Mouse (Mus musculus) adipocyte (in vitro differentiated cells): ENCODE measurements around the gene Ambp.

Source experiments
- DNase-seq: peaks from one replicate; pipeline ENCODE4 v3.0.0-alpha.2; 2016; ENCODE audit warnings: low spot score

The Ambp gene

DNA sequence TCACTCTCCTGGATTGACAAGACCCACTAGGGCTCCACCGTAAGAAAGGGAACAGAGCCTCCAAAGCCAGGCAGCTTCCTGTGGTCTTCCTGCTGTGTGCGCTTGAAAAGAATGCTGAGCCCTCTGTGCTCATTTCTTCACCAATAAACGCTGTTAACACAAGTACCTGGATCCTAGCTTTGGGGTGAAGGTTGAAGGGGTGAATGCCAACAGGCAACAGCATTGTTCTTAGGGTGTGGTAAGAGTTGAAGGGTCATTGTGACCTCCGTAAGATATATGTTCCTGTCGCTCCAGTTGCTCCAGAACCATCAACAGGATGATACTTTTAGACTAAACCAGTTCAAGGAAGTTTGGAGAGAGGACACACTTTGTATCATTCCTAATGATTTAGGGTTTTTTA is at the start of gene Ambp:
Gene Ambp, minus strand, starts transcription at position 101 of the 400 bp plus-strand sequence.
- DNase-seq, result no peak

DNA sequence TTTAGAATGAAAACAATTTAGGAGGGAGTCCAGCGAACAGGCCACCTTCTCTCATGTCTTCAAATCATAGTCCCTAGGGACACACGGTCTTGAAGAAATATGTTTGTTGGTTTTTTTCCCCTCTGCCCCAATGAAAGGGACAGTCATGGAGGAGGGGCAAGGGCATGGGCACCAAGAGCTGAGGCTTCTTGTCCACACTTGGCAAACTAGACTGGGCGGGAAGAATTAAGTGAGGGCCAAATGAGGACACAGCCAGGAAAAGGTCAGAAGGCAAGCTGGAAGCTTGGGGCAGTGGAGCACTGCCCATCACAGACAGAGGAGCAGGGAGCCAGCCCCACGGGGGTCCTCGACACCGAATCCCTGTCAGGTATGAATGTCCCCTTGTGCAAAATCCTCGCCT is 49.3 kb upstream of the Ambp start:
- DNase-seq, result peak; percentile 57

GRCm38 (mm10) chr4:63199366-63199765 is 44.8 kb upstream of the Ambp start:
- DNase-seq, result peak; percentile 88

GRCm38 (mm10) chr4:63194366-63194765 is 39.8 kb upstream of the Ambp start:
- no peak for DNase-seq

- no peak for DNase-seq
These were observed 37.0 kb upstream of the Ambp start for GRCm38 (mm10) chr4:63191641-63192040.

DNA sequence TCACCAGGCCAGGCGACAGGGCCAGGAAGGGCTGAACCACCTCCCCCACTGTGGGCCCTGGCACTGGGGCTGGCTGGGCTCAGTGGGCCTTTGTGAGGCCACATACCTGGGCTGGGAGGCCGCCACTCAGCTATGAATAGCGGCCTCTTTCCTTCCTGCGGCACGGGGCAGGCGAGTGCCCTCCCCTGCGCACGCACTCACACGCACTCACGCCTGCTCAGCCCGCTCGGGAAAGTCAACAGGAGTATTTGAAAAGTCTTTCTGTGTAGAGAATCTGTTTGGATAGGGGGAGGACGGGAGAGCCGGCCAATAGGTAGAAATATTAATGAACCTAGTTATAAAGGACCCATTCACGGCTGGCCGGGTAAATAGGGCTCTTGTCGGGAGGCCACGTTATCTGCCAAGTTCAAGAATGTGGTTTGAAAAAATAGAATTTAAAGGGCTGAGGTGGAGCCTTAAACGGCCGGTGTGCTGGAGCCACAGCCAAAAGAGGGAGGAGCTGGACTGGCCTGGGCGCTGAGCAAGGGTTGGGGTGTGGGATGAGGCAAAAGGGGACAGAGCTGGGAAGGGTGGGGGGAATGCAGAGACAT is 31.8 kb upstream of the Ambp start:
- no peak for DNase-seq

GRCm38 (mm10) chr4:63181556-63181955 is 27.0 kb upstream of the Ambp start:
- DNase-seq, result peak; percentile 58

GRCm38 (mm10) chr4:63171969-63172685 is 17.5 kb upstream of the Ambp start, which contains the start of gene Kif12:
TSS of gene Kif12 (minus strand) at chr4:63172131.
- DNase-seq, result no peak

DNA sequence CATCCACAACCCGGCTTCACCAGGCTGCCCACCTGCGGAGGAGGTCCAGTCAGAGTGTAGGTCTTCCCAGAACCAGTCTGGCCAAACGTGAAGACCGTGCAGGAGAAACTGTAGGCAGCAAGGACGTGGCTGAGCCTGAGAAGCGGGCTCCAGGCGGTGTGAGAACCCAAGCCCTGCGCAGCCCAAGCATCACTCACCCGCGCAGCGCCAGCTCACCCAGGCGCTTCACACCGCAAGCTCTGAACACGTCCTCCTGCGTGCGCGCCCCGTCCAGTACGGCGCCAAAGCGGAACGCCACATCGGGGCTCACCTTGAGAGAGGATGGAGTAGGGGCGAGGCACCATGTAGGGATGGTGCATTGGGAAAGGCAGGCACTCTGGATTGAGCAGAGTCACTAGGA is 16.5 kb upstream of the Ambp start:
- no peak for DNase-seq

DNA sequence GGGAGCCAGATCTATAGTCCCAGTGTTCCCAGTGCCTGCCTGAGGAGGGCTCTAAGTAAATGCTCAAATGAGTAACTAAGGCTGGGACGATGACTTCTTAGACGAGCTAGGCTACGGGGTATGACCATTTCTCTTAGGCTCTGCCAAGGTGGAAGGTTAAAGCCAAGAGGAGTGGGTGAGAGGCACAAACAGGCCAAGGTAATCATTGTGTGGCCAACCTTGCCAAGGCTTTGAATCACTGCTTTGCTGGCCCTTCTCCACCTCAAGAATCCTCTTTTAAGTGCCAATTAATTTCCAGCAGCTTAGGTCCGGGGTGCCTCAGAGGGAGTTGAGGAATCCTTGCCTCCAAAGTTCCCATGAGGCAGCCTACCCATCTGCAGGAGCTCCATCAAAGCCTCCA is 15.5 kb upstream of the Ambp start:
- DNase-seq, result no peak

DNA sequence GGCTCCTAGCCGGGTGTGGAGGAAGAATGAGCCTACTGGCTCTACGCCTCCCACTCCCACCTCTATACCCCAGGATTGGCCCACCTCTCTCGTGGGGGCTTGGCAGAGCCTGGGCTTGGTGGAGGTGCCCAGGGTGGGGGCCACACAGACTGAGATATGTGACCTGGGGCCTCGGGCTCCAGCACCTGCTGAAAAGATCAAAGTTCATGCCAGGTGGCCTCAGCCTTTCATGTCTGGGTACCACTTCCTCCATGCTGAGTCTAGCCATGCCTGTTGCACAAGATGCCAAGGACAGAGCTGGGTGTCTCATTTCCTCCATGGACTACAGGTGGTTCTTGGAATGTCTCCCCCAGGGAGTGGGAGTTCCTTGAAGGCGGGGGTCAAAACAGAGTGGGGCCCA is 11.7 kb upstream of the Ambp start:
- no peak for DNase-seq

- no peak for DNase-seq
These were observed 11.0 kb upstream of the Ambp start for GRCm38 (mm10) chr4:63165636-63166035.

GRCm38 (mm10) chr4:63158961-63159592 is 4.5 kb upstream of the Ambp start:
- peak; percentile 83 for DNase-seq

GRCm38 (mm10) chr4:63158192-63158591 is 3.6 kb upstream of the Ambp start:
- no peak for DNase-seq

- no peak for DNase-seq
These were observed 2.4 kb upstream of the Ambp start for GRCm38 (mm10) chr4:63156726-63157634.

GRCm38 (mm10) chr4:63155596-63155995 is 997 bp upstream of the Ambp start:
- peak; percentile 55 for DNase-seq

DNA sequence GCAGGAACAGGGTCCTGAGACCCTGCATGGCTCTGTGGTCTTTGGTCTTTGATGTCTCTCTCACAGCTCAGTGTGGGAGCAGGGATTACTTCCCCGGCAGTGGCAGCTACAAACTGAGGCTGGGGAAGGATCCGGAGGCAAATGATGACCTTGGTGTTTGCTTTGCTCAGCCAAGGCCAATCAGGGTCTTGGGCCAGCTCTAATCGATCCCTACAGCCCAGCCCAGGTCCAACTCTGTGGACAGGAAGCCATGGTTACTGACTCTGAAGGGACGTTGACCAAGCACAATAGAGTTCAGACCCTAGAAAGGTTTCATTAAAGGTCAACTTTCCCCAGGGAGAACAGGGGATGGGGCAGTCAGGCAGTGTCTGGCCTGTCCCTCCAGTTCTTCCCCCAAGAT is 571 bp downstream of the Ambp start:
- DNase-seq, result no peak

GRCm38 (mm10) chr4:63151127-63151526 is 3.5 kb downstream of the Ambp start:
- DNase-seq, result no peak

GRCm38 (mm10) chr4:63147268-63147667 is 7.3 kb downstream of the Ambp start:
- DNase-seq, result no peak

GRCm38 (mm10) chr4:63129891-63130624 is 24.5 kb downstream of the Ambp start:
- peak; percentile 64 for DNase-seq

DNA sequence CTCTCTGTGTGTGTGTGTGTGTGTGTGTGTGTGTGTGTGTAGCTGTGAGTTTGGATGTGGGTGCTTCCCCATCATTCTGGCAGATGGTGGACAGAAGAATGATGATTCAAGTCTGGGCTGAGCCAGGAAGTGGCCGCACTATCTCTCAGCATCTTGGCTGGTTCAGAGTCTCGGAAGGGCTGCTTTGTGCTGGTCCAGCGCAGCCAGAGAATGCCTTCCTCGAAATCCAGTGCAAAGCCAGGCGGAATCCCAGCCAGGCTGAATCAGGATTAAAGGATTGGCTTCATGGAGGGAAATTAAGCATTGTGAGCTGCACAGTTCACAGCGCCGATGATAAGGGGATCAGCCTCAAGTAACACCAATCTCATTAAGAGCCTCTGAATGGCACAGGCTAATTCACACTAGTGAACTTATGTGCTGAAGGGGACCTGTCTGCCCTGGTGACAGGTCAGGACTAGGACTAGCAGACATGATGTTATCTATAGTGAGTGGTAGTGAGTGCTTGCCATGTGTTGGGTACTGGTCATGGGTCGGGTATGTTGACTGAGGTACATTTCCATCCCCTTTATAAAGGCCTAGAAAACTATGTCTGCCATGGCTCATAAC is 29.6 kb downstream of the Ambp start:
- no peak for DNase-seq
